Mouse (Mus musculus) left cerebral cortex, adult 9 months (tissue): ENCODE results near the gene Tspan11.

Source experiments
- DNase-seq, 2 experiments: peaks; one replicate each; pipeline ENCODE4 v3.0.0; 2022; ENCODE audit warnings: low spot score in 2 of 2

The Tspan11 gene

GRCm38 (mm10) chr6:127988944-127989494 lies 101.6 kb downstream of the Tspan11 start:
- DNase-seq: no peak

- DNase-seq: peak; percentile 30 to 85
Observed at GRCm38 (mm10) chr6:127989624-127990212, 102.3 kb downstream of the Tspan11 start.

- DNase-seq: no peak
Observed at GRCm38 (mm10) chr6:127991509-127992176, 104.3 kb downstream of the Tspan11 start.

GRCm38 (mm10) chr6:127992993-127993392 lies 105.6 kb downstream of the Tspan11 start:
- DNase-seq: no peak

GRCm38 (mm10) chr6:127996928-127997327 lies 109.5 kb downstream of the Tspan11 start:
- no peak for DNase-seq

- no peak for DNase-seq
Observed at GRCm38 (mm10) chr6:127999118-127999517, 111.7 kb downstream of the Tspan11 start.

- no peak for DNase-seq
Observed at GRCm38 (mm10) chr6:128000777-128001176, 113.4 kb downstream of the Tspan11 start.

GRCm38 (mm10) chr6:128001587-128001986 lies 114.2 kb downstream of the Tspan11 start:
- no peak for DNase-seq

- no peak for DNase-seq
Observed at GRCm38 (mm10) chr6:128002104-128002503, 114.7 kb downstream of the Tspan11 start.

GRCm38 (mm10) chr6:128002667-128003066 lies 115.3 kb downstream of the Tspan11 start:
- DNase-seq: no peak

- no peak for DNase-seq
Observed at GRCm38 (mm10) chr6:128003542-128003941, 116.2 kb downstream of the Tspan11 start.
